Mouse (Mus musculus) heart, adult 18-20 months (tissue): Measurements from ENCODE around the gene Ess2. TPM values are rescaled to one million over a fixed set of nuclear protein-coding genes. Genes with fewer than 3 reads are reported as not detected.
"Not testable (repeated sequence)": the region's sequence is repeated elsewhere in the genome, so short reads cannot be mapped to it uniquely, and the experiment has no call there.

Experiments
- DNase-seq, 2 experiments: peaks; one replicate each; pipeline ENCODE4 v3.0.0; 2021 to 2022; ENCODE audit warnings: mixed read lengths in 1 of 2
- long read RNA-seq, 2 experiments: library from polyadenylated mRNA; stranded (forward); transcript quantifications; one replicate each; pipeline ENCODE4 v2.0.0; 2021
- total RNA-seq, 2 experiments: library from RNA; stranded (reverse); gene quantifications; 2 replicates each; pipeline ENCODE4 v1.2.3; 2021

The Ess2 gene
- 1 to 10 TPM; 8.6 TPM for total RNA-seq
- long read RNA-seq, experiment 1, transcript Ess2-201 (10 exons, 2,821 nt) = major isoform, 13 of 19 reads
- long read RNA-seq, experiment 1, partial matches to known transcripts = 1 of 19 reads
- long read RNA-seq, experiment 1, other reads (novel, unspliced or antisense) = 2 of 19 reads
- long read RNA-seq, experiment 2, transcript Ess2-201 (10 exons, 2,821 nt) = major isoform, 5 of 10 reads
- long read RNA-seq, experiment 2, partial matches to known transcripts = 1 of 10 reads
- long read RNA-seq, experiment 2, other reads (novel, unspliced or antisense) = 2 of 10 reads

GRCm38 (mm10) chr16:17911052-17911595, at the start of gene Ess2:
Gene Ess2, minus strand, starts transcription at chr16:17911348.
- DNase-seq = peak; percentile 93 to 96

GRCm38 (mm10) chr16:17956052-17956638, 45.0 kb upstream of the Ess2 start:
- DNase-seq = not testable (repeated sequence)

GRCm38 (mm10) chr16:17951618-17952017, 40.5 kb upstream of the Ess2 start:
- DNase-seq = no peak

- no peak for DNase-seq
These were observed 38.9 kb upstream of the Ess2 start for GRCm38 (mm10) chr16:17950068-17950467.

GRCm38 (mm10) chr16:17949421-17949877, 38.3 kb upstream of the Ess2 start:
- no peak for DNase-seq

GRCm38 (mm10) chr16:17945081-17945831, 34.1 kb upstream of the Ess2 start:
- DNase-seq = no peak

GRCm38 (mm10) chr16:17943466-17943865, 32.3 kb upstream of the Ess2 start:
- no peak for DNase-seq

- DNase-seq = no peak
These were observed 28.2 kb upstream of the Ess2 start for GRCm38 (mm10) chr16:17939255-17939751.

- peak; percentile 40 to 56 for DNase-seq
These were observed 27.7 kb upstream of the Ess2 start for GRCm38 (mm10) chr16:17938821-17939220.

GRCm38 (mm10) chr16:17938187-17938586, 27.0 kb upstream of the Ess2 start:
- DNase-seq = no peak

- DNase-seq = no peak
These were observed 25.6 kb upstream of the Ess2 start for GRCm38 (mm10) chr16:17936776-17937175.

- no peak for DNase-seq
These were observed 23.3 kb upstream of the Ess2 start for GRCm38 (mm10) chr16:17934445-17934910.

- no peak for DNase-seq
These were observed 22.7 kb upstream of the Ess2 start for GRCm38 (mm10) chr16:17933594-17934444.

DNA sequence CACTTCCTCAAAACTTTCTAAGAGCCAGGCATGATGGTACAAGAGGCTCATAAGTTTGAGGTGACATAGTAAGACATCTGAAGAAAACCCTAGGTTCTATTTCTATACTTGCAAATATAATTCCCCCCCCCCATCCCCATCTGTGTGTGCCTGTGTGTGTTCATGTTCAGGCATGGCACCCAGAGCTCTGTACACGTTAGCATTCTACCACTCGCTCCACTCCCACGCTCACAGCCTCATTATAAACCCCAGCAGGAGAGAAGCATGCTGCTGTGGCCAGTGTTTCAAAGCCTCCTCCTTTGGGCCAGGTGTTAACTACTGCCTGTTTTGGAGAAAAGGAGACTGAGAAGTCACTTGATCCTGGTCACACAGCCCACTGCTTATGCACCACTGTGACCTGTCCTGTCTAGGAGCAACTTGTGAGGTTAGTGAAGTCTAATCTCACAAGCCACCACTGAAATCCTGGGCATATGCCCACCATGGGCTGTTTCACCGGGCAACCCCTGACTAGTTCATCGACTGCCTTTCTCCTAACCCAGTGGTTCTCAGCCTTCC, 20.8 kb upstream of the Ess2 start:
- no peak for DNase-seq

- DNase-seq = no peak
These were observed 18.5 kb upstream of the Ess2 start for GRCm38 (mm10) chr16:17929631-17930030.

GRCm38 (mm10) chr16:17929211-17929610, 18.1 kb upstream of the Ess2 start:
- no peak for DNase-seq

- DNase-seq = peak; percentile 72 to 77
These were observed 17.5 kb upstream of the Ess2 start for GRCm38 (mm10) chr16:17928627-17929104.

DNA sequence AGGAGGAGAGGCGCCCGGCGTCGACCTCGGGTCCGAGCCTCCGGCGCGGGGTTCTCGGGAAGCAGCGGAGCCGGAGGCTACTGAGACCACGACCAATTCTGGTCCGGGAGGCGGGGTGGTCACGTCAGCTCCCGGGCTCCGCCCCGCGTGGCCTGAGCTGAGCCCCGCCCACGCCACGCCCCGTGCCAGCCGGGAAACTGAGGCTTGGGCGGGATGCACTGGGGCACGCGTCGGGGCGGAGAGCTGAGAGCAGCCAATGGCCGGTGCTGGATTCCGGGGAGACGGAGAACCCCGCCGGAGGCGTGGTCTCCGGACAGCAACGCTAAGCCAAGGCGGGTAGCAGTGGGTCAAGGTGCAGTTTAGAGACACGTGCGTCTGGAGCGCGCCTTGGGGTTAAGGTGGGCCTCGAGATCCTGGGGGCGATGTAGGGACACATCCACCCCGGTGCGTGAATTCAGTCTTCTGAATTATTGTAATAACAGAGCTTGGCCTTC, 17.0 kb upstream of the Ess2 start, which contains the start of gene Slc25a1:
TSS of gene Slc25a1 (minus strand) at position 133 of the 494 bp plus-strand sequence.
- DNase-seq = peak; percentile 78

DNA sequence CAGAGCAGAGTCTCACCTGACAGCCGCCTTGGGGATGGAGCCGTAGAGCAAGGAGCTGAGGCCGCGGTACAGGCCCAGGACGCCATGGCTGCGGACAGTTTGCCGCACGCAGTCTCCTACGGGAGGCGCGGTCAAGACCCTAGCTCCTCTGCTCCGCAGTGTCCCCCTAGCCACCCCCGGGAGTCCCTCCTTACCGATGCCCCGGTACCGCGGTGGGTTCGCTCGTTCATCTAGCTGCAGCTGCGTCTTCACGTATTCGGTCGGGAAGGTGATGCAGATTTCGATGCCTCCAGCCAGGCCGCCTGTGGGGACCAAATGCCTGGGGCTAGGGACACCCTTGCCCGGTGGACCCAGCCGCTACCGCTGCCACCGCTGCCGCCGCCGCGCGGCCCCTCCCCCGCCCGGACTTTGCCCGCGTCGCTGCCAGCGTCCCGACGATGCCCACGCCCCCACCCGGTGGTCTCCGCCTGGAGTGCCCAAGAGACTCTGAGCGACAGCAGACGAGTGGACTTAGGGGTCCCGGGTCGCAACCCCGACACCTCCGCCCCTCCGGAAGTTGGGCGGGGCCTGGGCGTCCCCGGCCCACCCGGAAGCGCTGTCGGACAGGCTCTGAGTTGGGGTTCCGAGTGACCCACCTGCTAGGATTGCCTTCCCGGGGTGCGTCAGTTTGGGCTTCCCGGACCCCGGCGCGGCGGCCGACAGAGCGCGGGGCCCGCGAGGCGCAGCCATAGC, 16.4 kb upstream of the Ess2 start:
- DNase-seq = peak in 1 of 2 experiments; percentile 19

DNA sequence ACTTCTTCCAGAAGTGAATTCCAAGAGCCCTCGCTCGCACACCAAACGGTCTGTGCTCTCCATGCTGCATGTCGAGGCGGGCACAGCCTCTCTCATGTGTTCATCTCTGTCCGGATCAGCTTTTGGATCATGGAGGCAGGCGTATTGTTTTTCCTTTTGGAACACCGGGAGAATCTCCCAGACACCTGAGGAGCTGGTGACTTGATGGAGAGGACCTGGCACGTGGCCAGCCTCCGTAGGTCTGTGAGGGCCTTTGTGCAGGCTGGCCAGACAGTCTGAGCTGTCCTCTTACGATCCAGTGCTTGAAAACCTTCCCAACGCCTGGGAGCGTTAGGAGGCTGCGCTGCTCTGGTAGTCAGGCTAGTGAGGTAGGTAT, 11.0 kb upstream of the Ess2 start:
- DNase-seq = no peak
